Mouse (Mus musculus): Measurements from ENCODE around the gene Zbtb16.

GRCm38 (mm10) chr9:48641636-48642035 is 194.4 kb downstream of the Zbtb16 start:
- TF ChIP-seq EP300 (IDR thresholded peaks at IDR 0.05; ENCODE audit: low read depth in 1 of 2, low read length in 2 of 2) = no peak
- no peak for TF ChIP-seq MAX (IDR thresholded peaks at IDR 0.05; ENCODE audit: low read length)
- no peak for TF ChIP-seq HCFC1 (IDR thresholded peaks at IDR 0.05; ENCODE audit: low read depth, low read length)
- TF ChIP-seq POLR2AphosphoS2 (IDR thresholded peaks at IDR 0.05; ENCODE audit: low read length) = no peak
- TF ChIP-seq E2F4 (IDR thresholded peaks at IDR 0.05; ENCODE audit: borderline replicate concordance, low read depth, low read length) = no peak
- no peak for TF ChIP-seq POLR2A (IDR thresholded peaks at IDR 0.05; ENCODE audit: control insufficient read depth in 1 of 2, insufficient read depth in 1 of 2, low read depth in 1 of 2, low read length in 2 of 2, poor library complexity in 1 of 2)
- no peak for TF ChIP-seq CTCF (IDR thresholded peaks at IDR 0.05 in 2 of 3, conservative IDR thresholded peaks at IDR 0.05 in 1 of 3; ENCODE audit: control insufficient read depth in 1 of 3, insufficient read depth in 1 of 3, low read depth in 2 of 3, low read length in 3 of 3, poor library complexity in 1 of 3, severe bottlenecking in 1 of 3)
